Mouse (Mus musculus): ENCODE measurements around the gene Kctd5. TPM values are rescaled to one million over a fixed set of nuclear protein-coding genes. Genes with fewer than 3 reads are reported as not detected.

Kctd5 gene
- polyA plus RNA-seq, 1 experiment from 2014 or later = 10.3 TPM

GRCm38 (mm10) chr17:24006930-24007329 lies 66.4 kb downstream of the Kctd5 start:
- ATAC-seq (ENCODE audit: low read depth) = no peak
- 27% methylated on average over 2 of the region's 2 CpGs for WGBS (ENCODE audit: insufficient replicate concordance)
- Histone ChIP-seq H3K27me3 (ENCODE audit: control insufficient read depth, insufficient read depth, low read depth, low read length) (no peaks in the 10 kb centered on the region), H3K36me3 (ENCODE audit: control insufficient read depth, insufficient read depth) (no peaks in the 10 kb centered on the region), H3K27ac (ENCODE audit: low read length) (no peak overlapping the region), H3K9ac (ENCODE audit: low read depth, low read length) (no peak overlapping the region), H3K4me2 (ENCODE audit: low read depth, low read length) (no peak overlapping the region), H3K4me3 (ENCODE audit: low read depth, low read length) (no peak overlapping the region), H3K4me1 (ENCODE audit: control insufficient read depth, low read depth, low read length) (no peaks in the 10 kb centered on the region), H3K9me3 (replicated peaks; ENCODE audit: control insufficient read depth, low read length) (no peaks in the 10 kb centered on the region)

- H3K27me3 ChIP-seq (ENCODE audit: control insufficient read depth, insufficient read depth, low read depth, low read length) = no peaks in the 10 kb centered on the region
- no peaks in the 10 kb centered on the region for H3K9me3 ChIP-seq (replicated peaks; ENCODE audit: control insufficient read depth, low read length)
- H3K4me2 ChIP-seq (ENCODE audit: low read depth, low read length) = no peak overlapping the region
- H3K4me3 ChIP-seq (ENCODE audit: low read depth, low read length) = no peak overlapping the region
- no peaks in the 10 kb centered on the region for H3K36me3 ChIP-seq (ENCODE audit: control insufficient read depth, insufficient read depth)
- H3K27ac ChIP-seq (ENCODE audit: low read length) = no peak overlapping the region
- 72% methylated on average over 3 of the region's 3 CpGs for WGBS (ENCODE audit: insufficient replicate concordance)
- no peak overlapping the region for H3K9ac ChIP-seq (ENCODE audit: low read depth, low read length)
- no peaks in the 10 kb centered on the region for H3K4me1 ChIP-seq (ENCODE audit: control insufficient read depth, low read depth, low read length)
- ATAC-seq (ENCODE audit: low read depth) = no peak
Measured at GRCm38 (mm10) chr17:24005049-24005448, 68.2 kb downstream of the Kctd5 start.

- no peak for ATAC-seq (ENCODE audit: low read depth)
- Histone ChIP-seq H3K36me3 (ENCODE audit: control insufficient read depth, insufficient read depth) (no peaks in the 10 kb centered on the region), H3K27me3 (ENCODE audit: control insufficient read depth, insufficient read depth, low read depth, low read length) (no peaks in the 10 kb centered on the region), H3K9me3 (replicated peaks; ENCODE audit: control insufficient read depth, low read length) (no peaks in the 10 kb centered on the region), H3K4me3 (ENCODE audit: low read depth, low read length) (no peak overlapping the region), H3K4me2 (ENCODE audit: low read depth, low read length) (no peak overlapping the region), H3K4me1 (ENCODE audit: control insufficient read depth, low read depth, low read length) (no peaks in the 10 kb centered on the region), H3K9ac (ENCODE audit: low read depth, low read length) (no peak overlapping the region), H3K27ac (ENCODE audit: low read length) (no peak overlapping the region)
- 75% methylated on average over 14 of the region's 14 CpGs for WGBS (ENCODE audit: insufficient replicate concordance)
Measured at GRCm38 (mm10) chr17:24004071-24004665, 69.1 kb downstream of the Kctd5 start.

GRCm38 (mm10) chr17:24000404-24000803 lies 72.9 kb downstream of the Kctd5 start:
- H3K4me3 ChIP-seq (ENCODE audit: low read depth, low read length) = no peak overlapping the region
- no peak for ATAC-seq (ENCODE audit: low read depth)
- WGBS (ENCODE audit: insufficient replicate concordance) = 31% methylated on average over 5 of the region's 5 CpGs
- no peak overlapping the region for H3K9ac ChIP-seq (ENCODE audit: low read depth, low read length)
- H3K27ac ChIP-seq (ENCODE audit: low read length) = no peak overlapping the region
- H3K9me3 ChIP-seq (replicated peaks; ENCODE audit: control insufficient read depth, low read length) = no peaks in the 10 kb centered on the region
- no peak overlapping the region for H3K4me2 ChIP-seq (ENCODE audit: low read depth, low read length)
- no peaks in the 10 kb centered on the region for H3K36me3 ChIP-seq (ENCODE audit: control insufficient read depth, insufficient read depth)
- no peaks in the 10 kb centered on the region for H3K27me3 ChIP-seq (ENCODE audit: control insufficient read depth, insufficient read depth, low read depth, low read length)
- no peaks in the 10 kb centered on the region for H3K4me1 ChIP-seq (ENCODE audit: control insufficient read depth, low read depth, low read length)

- no peaks in the 10 kb centered on the region for H3K9me3 ChIP-seq (replicated peaks; ENCODE audit: control insufficient read depth, low read length)
- H3K4me2 ChIP-seq (ENCODE audit: low read depth, low read length) = no peak overlapping the region
- WGBS (ENCODE audit: insufficient replicate concordance) = 45% methylated on average over 6 of the region's 6 CpGs
- no peak overlapping the region for H3K27ac ChIP-seq (ENCODE audit: low read length)
- no peak overlapping the region for H3K4me3 ChIP-seq (ENCODE audit: low read depth, low read length)
- H3K9ac ChIP-seq (ENCODE audit: low read depth, low read length) = no peak overlapping the region
- H3K36me3 ChIP-seq (ENCODE audit: control insufficient read depth, insufficient read depth) = no peaks in the 10 kb centered on the region
- H3K27me3 ChIP-seq (ENCODE audit: control insufficient read depth, insufficient read depth, low read depth, low read length) = no peaks in the 10 kb centered on the region
- ATAC-seq (ENCODE audit: low read depth) = no peak
- no peaks in the 10 kb centered on the region; the same call in 1 of the 2 replicates for H3K4me1 ChIP-seq (ENCODE audit: control insufficient read depth, low read depth, low read length)
Measured at GRCm38 (mm10) chr17:23998383-23998782, 74.9 kb downstream of the Kctd5 start.

GRCm38 (mm10) chr17:23997901-23998300 lies 75.4 kb downstream of the Kctd5 start, which contains the start of gene Prss22:
Gene Prss22, minus strand, starts transcription at chr17:23998100.
- H3K4me3 ChIP-seq (ENCODE audit: low read depth, low read length) = no peak within 1 kb of the TSS
- no peaks in the 10 kb centered on the region for H3K36me3 ChIP-seq (ENCODE audit: control insufficient read depth, insufficient read depth)
- H3K27me3 ChIP-seq (ENCODE audit: control insufficient read depth, insufficient read depth, low read depth, low read length) = no peaks in the 10 kb centered on the region
- H3K27ac ChIP-seq (ENCODE audit: low read length) = no peak within 1 kb of the TSS
- no peak for ATAC-seq (ENCODE audit: low read depth)
- no peak within 1 kb of the TSS for H3K9ac ChIP-seq (ENCODE audit: low read depth, low read length)
- H3K9me3 ChIP-seq (replicated peaks; ENCODE audit: control insufficient read depth, low read length) = no peaks in the 10 kb centered on the region
- no peaks in the 10 kb centered on the region; the same call in 1 of the 2 replicates for H3K4me1 ChIP-seq (ENCODE audit: control insufficient read depth, low read depth, low read length)
- no peak within 1 kb of the TSS for H3K4me2 ChIP-seq (ENCODE audit: low read depth, low read length)
- WGBS (ENCODE audit: insufficient replicate concordance) = 45% methylated on average over 2 of the region's 2 CpGs

Small RNA genes within 50 kb of the gene (microRNA-seq; reads per million reads assigned to microRNA genes)
- gene Gm27700 = not detected

Other genes starting within 250 kb of the Kctd5 start
- 426 and 436 TPM in 2 replicates for gene Elob, start 244.3 kb downstream of the Kctd5 start, polyA plus RNA-seq (2015; fragmentation: Nextera tagmentation; extraction: Ambion mirVana)
- gene Prss33, start 237.4 kb downstream of the Kctd5 start, polyA plus RNA-seq (2015; fragmentation: Nextera tagmentation; extraction: Ambion mirVana) = not detected in 2 replicates
- gene Prss32, start 229.6 kb downstream of the Kctd5 start, polyA plus RNA-seq (2015; fragmentation: Nextera tagmentation; extraction: Ambion mirVana) = not detected in 2 replicates
- gene Prss41, start 229.3 kb downstream of the Kctd5 start, polyA plus RNA-seq (2015; fragmentation: Nextera tagmentation; extraction: Ambion mirVana) = 0.06 TPM in 1 of 2 replicates, not detected in the other
- not detected in 2 replicates for gene Prss21, start 205.4 kb downstream of the Kctd5 start, polyA plus RNA-seq (2015; fragmentation: Nextera tagmentation; extraction: Ambion mirVana)
- gene Dcpp1, start 192.6 kb downstream of the Kctd5 start, polyA plus RNA-seq (2015; fragmentation: Nextera tagmentation; extraction: Ambion mirVana) = not detected in 2 replicates
- not detected in 2 replicates for gene Dcpp2, start 192.6 kb downstream of the Kctd5 start, polyA plus RNA-seq (2015; fragmentation: Nextera tagmentation; extraction: Ambion mirVana)
- gene Dcpp3, start 156.0 kb downstream of the Kctd5 start, polyA plus RNA-seq (2015; fragmentation: Nextera tagmentation; extraction: Ambion mirVana) = not detected in 2 replicates
- not detected in 2 replicates for gene Sbp, start 131.8 kb downstream of the Kctd5 start, polyA plus RNA-seq (2015; fragmentation: Nextera tagmentation; extraction: Ambion mirVana)
- not detected in 2 replicates for gene Sbpl, start 118.2 kb downstream of the Kctd5 start, polyA plus RNA-seq (2015; fragmentation: Nextera tagmentation; extraction: Ambion mirVana)
- gene Prss30, start 92.9 kb downstream of the Kctd5 start, polyA plus RNA-seq (2015; fragmentation: Nextera tagmentation; extraction: Ambion mirVana) = 0.07 TPM in 1 of 2 replicates, not detected in the other
- gene Prss22, start 75.4 kb downstream of the Kctd5 start, polyA plus RNA-seq (2015; fragmentation: Nextera tagmentation; extraction: Ambion mirVana) = not detected in 2 replicates
- not detected in 2 replicates for gene Prss27, start 35.3 kb downstream of the Kctd5 start, polyA plus RNA-seq (2015; fragmentation: Nextera tagmentation; extraction: Ambion mirVana)
- 24.3 and 24.4 TPM in 2 replicates for gene Pdpk1, start 77.4 kb upstream of the Kctd5 start, polyA plus RNA-seq (2015; fragmentation: Nextera tagmentation; extraction: Ambion mirVana)
- gene Amdhd2, start 90.3 kb upstream of the Kctd5 start, polyA plus RNA-seq (2015; fragmentation: Nextera tagmentation; extraction: Ambion mirVana) = 20.7 and 25.0 TPM in 2 replicates
- 352 and 382 TPM in 2 replicates for gene Atp6v0c, start 96.2 kb upstream of the Kctd5 start, polyA plus RNA-seq (2015; fragmentation: Nextera tagmentation; extraction: Ambion mirVana)
- gene Tbc1d24, start 132.1 kb upstream of the Kctd5 start, polyA plus RNA-seq (2015; fragmentation: Nextera tagmentation; extraction: Ambion mirVana) = 7.0 and 7.4 TPM in 2 replicates
- gene Ntn3, start 136.0 kb upstream of the Kctd5 start, polyA plus RNA-seq (2015; fragmentation: Nextera tagmentation; extraction: Ambion mirVana) = 0.65 and 0.78 TPM in 2 replicates
- 7.1 and 7.4 TPM in 2 replicates for gene Tedc2, start 147.4 kb upstream of the Kctd5 start, polyA plus RNA-seq (2015; fragmentation: Nextera tagmentation; extraction: Ambion mirVana)
- gene Ccnf, start 178.0 kb upstream of the Kctd5 start, polyA plus RNA-seq (2015; fragmentation: Nextera tagmentation; extraction: Ambion mirVana) = 72.1 and 75.2 TPM in 2 replicates